Mouse (Mus musculus) midbrain, embryonic 14.5 days (tissue): Measurements from ENCODE around the gene Nagpa. TPM values are rescaled to one million over a fixed set of nuclear protein-coding genes. Genes with fewer than 3 reads are reported as not detected.

Experiments
- ATAC-seq: fragments of 200-750 bp; cut with Nextera tagmentation; 2 replicates; pipeline ENCODE4 v1.8.0; 2017; ENCODE audit warnings: moderate number of reproducible peaks, moderate library complexity; ENCODE audit not compliant: low FRiP score, low TSS enrichment
- DNase-seq: peaks from one replicate; pipeline ENCODE4 v3.0.0-alpha.2; 2015
- H3K27ac ChIP-seq: fragments of 300-500 bp; sonication (generic); replicated peaks from 2 replicates; pipeline ENCODE4 v1.5.1; 2014; ENCODE audit warnings: mild to moderate bottlenecking, low read depth, low read length, moderate library complexity
- H3K27me3 ChIP-seq: fragments of 300-500 bp; sonication (generic); 2 replicates; pipeline ENCODE4 v1.6.1; 2014; ENCODE audit warnings: low read length, control low read depth, mixed read lengths; ENCODE audit not compliant: control insufficient read depth, insufficient read depth
- H3K36me3 ChIP-seq: fragments of 300-500 bp; sonication (generic); 2 replicates; pipeline ENCODE4 v1.6.1; 2014; ENCODE audit warnings: low read length, control low read depth; ENCODE audit not compliant: control insufficient read depth, insufficient read depth
- H3K4me1 ChIP-seq: fragments of 300-500 bp; sonication (generic); 2 replicates; pipeline ENCODE4 v1.6.1; 2014; ENCODE audit warnings: mild to moderate bottlenecking, antibody characterized with exemption, low read length, control low read depth; ENCODE audit not compliant: control insufficient read depth, insufficient read depth
- H3K4me2 ChIP-seq: fragments of 300-500 bp; sonication (generic); 2 replicates; pipeline ENCODE4 v1.6.1; 2014; ENCODE audit warnings: mild to moderate bottlenecking, low read length, moderate library complexity
- H3K4me3 ChIP-seq: fragments of 300-500 bp; sonication (generic); replicated peaks from 2 replicates; pipeline ENCODE4 v1.5.1; 2014; ENCODE audit warnings: low read depth, low read length
- H3K9ac ChIP-seq: fragments of 300-500 bp; sonication (generic); replicated peaks from 2 replicates; pipeline ENCODE4 v1.6.1; 2014; ENCODE audit warnings: mild to moderate bottlenecking, low read length, moderate library complexity
- H3K9me3 ChIP-seq: fragments of 300-500 bp; sonication (generic); 2 replicates; pipeline ENCODE4 v1.6.1; 2016; ENCODE audit warnings: low read length, control low read depth, mixed read lengths; ENCODE audit not compliant: control insufficient read depth
- WGBS: fragments of 180-500 bp; shearing (Covaris S2); extraction: QIAGEN DNeasy Blood & Tissue Kit; methylation state at CpG from one replicate; pipeline ENCODE4 v1.1.7; 2014; 5-methylcytosine and 5-hydroxymethylcytosine counted together
- polyA plus RNA-seq: library from polyadenylated mRNA; unstranded; fragments of >200 nt; fragmentation: Nextera tagmentation; extraction: Ambion mirVana; gene quantifications from 2 replicates; pipeline ENCODE4 v1.2.1, GENCODE M21; 2014

The Nagpa gene
- 8.7 and 9.3 TPM in 2 replicates for polyA plus RNA-seq

DNA sequence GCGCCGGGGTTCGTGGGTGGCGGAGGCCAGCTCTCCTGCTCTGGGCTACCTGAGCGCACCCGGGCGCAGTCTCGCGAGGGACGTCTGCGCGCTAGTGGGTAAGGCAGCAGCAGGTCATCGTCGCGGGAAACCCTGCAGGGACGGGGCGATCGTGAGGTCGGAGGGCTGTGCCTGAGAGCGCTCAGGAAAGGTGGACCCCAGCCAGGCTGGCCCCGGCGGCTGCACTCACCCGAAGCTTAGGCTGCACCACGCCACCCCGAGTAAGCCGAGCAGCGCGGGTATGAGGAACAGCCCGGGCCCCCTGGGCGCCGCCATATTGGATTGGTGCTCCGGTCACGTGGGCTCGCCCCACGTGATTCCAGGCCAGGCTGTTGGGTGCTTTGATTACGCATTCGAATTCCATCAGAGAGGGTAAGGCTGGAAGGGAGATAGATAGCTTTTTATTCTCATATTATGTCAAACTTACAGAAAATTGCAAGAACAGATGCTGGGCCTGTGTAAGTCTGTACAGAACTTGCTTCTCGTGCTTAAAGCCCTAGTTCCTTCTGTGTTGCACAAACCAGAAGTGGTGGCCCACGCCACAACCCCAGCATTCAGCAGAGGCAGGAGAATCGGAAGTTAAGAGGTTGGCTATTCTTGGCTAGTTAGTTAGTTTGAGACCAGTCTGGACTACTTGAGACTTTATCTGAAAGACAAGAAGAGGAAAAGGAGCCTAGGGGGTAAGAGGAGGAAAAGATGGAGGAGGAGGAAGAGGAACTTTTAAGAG, at the start of gene Nagpa:
Gene Nagpa (minus strand): TSS at position 345 of the 766 bp plus-strand sequence.
- peaks cover 12% of the 10 kb centered on the region; the same call in 1 of the 2 replicates for H3K36me3 ChIP-seq
- ATAC-seq (peak; percentile 94), DNase-seq (peak; percentile 94)
- no peak within 1 kb of the TSS for H3K27ac ChIP-seq
- H3K27me3 ChIP-seq, result no peaks in the 10 kb centered on the region
- H3K4me1 ChIP-seq, result peaks cover 9% of the 10 kb centered on the region
- H3K9me3 ChIP-seq, result no peaks in the 10 kb centered on the region
- H3K4me2 ChIP-seq, result peak within 1 kb of the TSS; percentile 91
- WGBS, result 4% methylated on average over 40 of the region's 40 CpGs
- H3K9ac ChIP-seq, result peak within 1 kb of the TSS; percentile 60
- H3K4me3 ChIP-seq, result peak within 1 kb of the TSS; percentile 80

DNA sequence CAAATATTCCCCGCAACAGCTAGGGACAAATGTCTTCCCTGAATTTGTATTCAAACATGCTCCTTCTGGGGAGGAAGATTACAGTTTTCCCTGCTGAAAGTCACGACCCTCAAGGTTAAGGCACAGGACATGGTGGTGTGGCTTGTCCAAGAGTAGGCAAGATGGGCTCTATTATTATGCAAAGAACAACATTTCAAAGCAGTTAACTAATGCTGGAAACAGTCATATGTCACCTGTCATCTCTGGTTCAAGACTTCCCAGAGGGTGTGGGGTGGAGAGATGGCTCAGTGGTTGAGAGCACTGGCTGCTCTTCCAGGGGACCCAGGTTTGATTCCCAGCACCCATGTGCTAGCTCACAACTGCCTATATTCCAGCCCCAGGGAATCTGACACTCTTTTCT, 48.4 kb upstream of the Nagpa start:
- no peak for DNase-seq

DNA sequence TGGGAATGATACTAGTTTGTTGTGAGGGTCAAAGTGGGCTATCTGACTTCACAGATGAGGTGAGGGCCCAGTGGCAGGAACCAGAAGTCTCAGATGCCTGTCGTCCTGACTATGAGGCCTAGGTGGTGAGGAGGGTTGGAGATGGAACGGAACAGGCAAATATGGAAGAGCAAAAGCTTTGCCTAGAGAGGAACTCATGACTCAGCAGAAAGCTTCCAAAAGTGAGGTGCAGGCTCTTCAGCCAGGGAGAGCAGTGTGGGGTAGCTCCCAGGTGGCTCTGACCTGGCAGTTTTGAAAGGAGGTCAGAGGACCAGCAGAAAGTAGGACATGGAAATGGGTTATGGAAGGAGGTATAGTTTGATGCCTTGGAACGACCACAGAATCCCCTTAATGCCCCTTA, 47.1 kb upstream of the Nagpa start:
- Histone ChIP-seq H3K4me1 (peaks cover 13% of the 10 kb centered on the region), H3K9me3 (no peaks in the 10 kb centered on the region), H3K4me3 (no peak overlapping the region), H3K36me3 (peaks cover 27% of the 10 kb centered on the region), H3K9ac (no peak overlapping the region), H3K27ac (no peak overlapping the region), H3K4me2 (no peak overlapping the region), H3K27me3 (no peaks in the 10 kb centered on the region)
- no peak for DNase-seq
- WGBS, result 88% methylated on average over 3 of the region's 3 CpGs
- ATAC-seq, result no peak

More for the DNA sequence above, 48.4 kb upstream of the Nagpa start:
- Histone ChIP-seq H3K4me3 (no peak overlapping the region), H3K4me2 (no peak overlapping the region), H3K9me3 (no peaks in the 10 kb centered on the region), H3K36me3 (peaks cover 22% of the 10 kb centered on the region), H3K9ac (no peak overlapping the region), H3K27me3 (no peaks in the 10 kb centered on the region), H3K4me1 (peaks cover 13% of the 10 kb centered on the region), H3K27ac (no peak overlapping the region)
- 94% methylated on average over 2 of the region's 2 CpGs for WGBS
- no peak for ATAC-seq

DNA sequence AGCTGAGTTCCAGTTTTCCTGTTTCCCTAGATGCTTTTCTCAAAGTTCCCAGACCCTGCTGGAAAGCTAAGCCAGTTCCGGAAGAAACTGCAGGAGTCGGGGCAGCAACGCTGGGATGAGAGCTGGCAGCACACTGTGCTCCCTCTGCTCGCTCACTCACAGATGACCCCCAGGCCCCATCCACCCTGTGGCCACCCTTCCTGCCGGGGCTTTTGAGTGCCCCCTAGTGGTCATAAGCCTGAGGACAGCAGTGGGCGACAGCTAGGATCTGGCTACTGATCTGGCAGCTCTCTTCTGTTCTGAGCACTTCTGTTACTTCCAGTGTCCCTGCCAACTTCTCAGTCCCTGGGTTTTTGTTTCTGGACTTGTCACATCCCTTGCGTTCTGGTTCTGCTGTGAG, 40.6 kb upstream of the Nagpa start:
- ATAC-seq (no peak), DNase-seq (peak; percentile 67)
- no peaks in the 10 kb centered on the region for H3K4me1 ChIP-seq
- peaks cover 73% of the 10 kb centered on the region for H3K36me3 ChIP-seq
- no peak overlapping the region for H3K27ac ChIP-seq
- H3K4me3 ChIP-seq, result no peak overlapping the region
- 37% methylated on average over 7 of the region's 7 CpGs for WGBS
- H3K4me2 ChIP-seq, result no peak overlapping the region
- no peaks in the 10 kb centered on the region for H3K9me3 ChIP-seq
- H3K27me3 ChIP-seq, result no peaks in the 10 kb centered on the region
- no peak overlapping the region for H3K9ac ChIP-seq

DNA sequence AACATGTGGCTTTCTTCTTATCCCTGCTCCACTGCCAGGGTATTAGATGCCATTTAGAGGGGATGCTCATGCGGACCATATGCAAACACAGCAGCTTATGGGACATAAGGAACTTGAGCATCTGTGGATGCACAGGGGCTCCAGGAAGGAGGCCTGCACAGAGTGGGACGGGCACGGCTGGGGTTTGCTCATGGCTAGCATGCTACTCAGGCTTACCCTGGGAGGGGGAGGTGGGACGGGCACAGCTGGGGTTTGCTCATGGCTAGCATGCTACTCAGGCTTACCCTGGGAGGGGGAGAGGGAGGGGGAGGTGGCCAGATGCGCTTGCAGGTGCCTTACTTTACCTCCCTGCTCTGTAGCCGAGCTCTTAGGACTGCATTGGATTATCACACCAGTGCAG, 39.1 kb upstream of the Nagpa start:
- Histone ChIP-seq H3K9me3 (no peaks in the 10 kb centered on the region), H3K9ac (no peak overlapping the region)
- 93% methylated on average over 6 of the region's 6 CpGs for WGBS

DNA sequence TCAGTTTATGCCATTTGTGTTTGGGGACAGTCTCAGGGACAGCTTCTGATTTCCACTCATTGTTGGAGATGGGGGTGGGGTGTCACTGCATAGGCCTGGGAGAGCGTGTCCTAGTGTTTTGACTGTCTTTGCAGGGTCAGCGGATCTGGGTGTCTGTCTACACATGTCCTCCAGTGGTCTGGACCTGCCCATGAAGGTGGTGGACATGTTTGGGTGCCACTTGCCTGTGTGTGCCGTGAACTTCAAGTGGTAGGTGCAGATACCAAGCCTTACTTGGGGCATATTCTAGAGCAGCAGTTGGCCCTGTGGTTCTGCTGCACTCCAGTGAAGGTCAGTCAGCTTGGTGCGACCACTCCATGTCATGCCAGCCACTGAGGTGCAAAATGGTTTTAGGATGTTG, 38.5 kb upstream of the Nagpa start:
- no peaks in the 10 kb centered on the region for H3K9me3 ChIP-seq
- DNase-seq (no peak), ATAC-seq (no peak)
- H3K4me3 ChIP-seq, result no peak overlapping the region
- WGBS, result 92% methylated on average over 4 of the region's 4 CpGs
- no peaks in the 10 kb centered on the region for H3K27me3 ChIP-seq
- H3K9ac ChIP-seq, result no peak overlapping the region
- no peak overlapping the region for H3K4me2 ChIP-seq
- no peak overlapping the region for H3K27ac ChIP-seq
- no peaks in the 10 kb centered on the region for H3K4me1 ChIP-seq
- H3K36me3 ChIP-seq, result peaks cover 68% of the 10 kb centered on the region

More for the DNA sequence above, 39.1 kb upstream of the Nagpa start:
- Histone ChIP-seq H3K27me3 (no peaks in the 10 kb centered on the region), H3K4me2 (no peak overlapping the region), H3K4me1 (no peaks in the 10 kb centered on the region), H3K36me3 (peaks cover 72% of the 10 kb centered on the region), H3K27ac (no peak overlapping the region), H3K4me3 (no peak overlapping the region)
- ATAC-seq (no peak), DNase-seq (no peak)

DNA sequence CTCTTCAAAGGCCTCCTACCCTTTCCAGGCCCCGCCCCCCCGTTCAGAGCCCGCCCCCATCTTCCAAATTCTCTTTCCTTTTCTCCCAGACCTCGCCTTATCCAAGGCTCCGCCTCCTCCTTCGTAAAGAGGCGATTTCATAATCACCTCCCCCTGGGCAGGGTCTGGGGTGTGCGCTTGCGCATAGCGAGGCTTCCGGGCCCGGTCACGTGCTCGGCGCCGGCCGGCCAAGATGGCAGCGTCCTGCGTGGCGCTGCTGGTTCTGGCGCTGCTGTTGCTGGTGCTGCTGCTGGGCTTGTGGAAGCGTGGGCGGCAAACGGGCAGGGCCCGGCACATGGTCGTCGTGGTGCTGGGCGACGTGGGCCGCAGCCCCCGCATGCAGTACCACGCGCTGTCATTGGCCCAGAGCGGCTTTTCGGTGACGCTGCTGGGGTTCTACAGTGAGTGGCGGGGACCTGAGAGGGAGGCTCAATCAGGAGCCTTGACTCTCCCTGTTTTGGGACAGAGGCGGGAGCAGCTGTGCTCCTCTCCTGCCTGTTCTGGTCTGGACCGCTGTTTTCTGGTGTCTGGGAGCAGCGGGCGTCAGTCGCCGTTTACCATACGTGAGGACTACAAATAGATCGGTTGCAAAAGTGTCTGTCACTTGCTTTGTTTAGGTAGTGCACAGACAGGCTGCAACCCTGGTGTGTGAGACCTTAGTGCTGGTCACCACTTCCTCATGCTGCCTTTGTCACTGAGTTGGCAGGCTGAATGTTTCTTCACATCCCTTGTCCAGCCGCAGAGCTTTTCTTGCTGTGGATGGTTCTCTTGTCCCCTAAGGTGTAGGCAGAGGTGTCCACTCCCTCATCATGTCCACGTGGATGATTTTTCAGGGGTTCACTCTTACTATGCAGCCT, 29.9 kb upstream of the Nagpa start, which contains the start of gene Alg1:
Gene Alg1 (plus strand): TSS at position 204 of the 896 bp plus-strand sequence.
- Histone ChIP-seq H3K27ac (peak within 1 kb of the TSS; percentile 58; the same call in 1 of the 2 replicates), H3K9me3 (no peaks in the 10 kb centered on the region), H3K36me3 (peaks cover 15% of the 10 kb centered on the region), H3K9ac (peak within 1 kb of the TSS; percentile 78), H3K4me3 (peak within 1 kb of the TSS; percentile 83), H3K4me1 (peaks cover 4% of the 10 kb centered on the region; the same call in 1 of the 2 replicates), H3K27me3 (no peaks in the 10 kb centered on the region), H3K4me2 (peak within 1 kb of the TSS; percentile 62)
- peak; percentile 97 for ATAC-seq
- DNase-seq, result peak; percentile 97
- WGBS, result 2% methylated on average over 47 of the region's 47 CpGs

DNA sequence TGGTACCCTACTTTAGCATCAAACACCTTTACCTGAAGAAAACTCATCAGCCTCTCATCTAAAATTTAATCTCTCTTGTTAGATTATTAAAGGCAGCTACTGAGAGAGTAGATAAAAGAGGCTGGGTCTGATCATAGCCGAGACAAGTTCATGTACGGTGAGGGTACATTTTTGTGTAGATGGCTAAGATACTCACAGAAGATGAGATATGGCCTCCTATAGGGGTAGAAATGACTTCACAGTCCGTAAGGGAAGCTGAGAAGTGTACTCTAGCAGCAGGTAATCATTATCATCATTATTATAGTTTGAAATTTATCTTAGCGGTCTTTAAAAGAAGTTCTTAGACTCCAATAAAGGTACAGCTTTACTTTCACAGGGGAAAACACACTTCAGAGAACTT, 29.2 kb upstream of the Nagpa start:
- Histone ChIP-seq H3K4me1 (peaks cover 4% of the 10 kb centered on the region; the same call in 1 of the 2 replicates), H3K36me3 (0 out of 2 replicates have a peak, but pooled peaks cover 9% of the 10 kb centered on the region), H3K4me2 (peak overlapping the region; percentile 62), H3K9me3 (no peaks in the 10 kb centered on the region), H3K27me3 (no peaks in the 10 kb centered on the region), H3K27ac (no peak overlapping the region), H3K9ac (no peak overlapping the region), H3K4me3 (peak overlapping the region; percentile 83)
- 78% methylated on average over 4 of the region's 4 CpGs for WGBS
- ATAC-seq (no peak; the same call in 1 of the 2 replicates), DNase-seq (no peak)
